ENCODE assay signal across 10 mouse cellular contexts in genomic region chr16:57389566-57390251, GRCm38 (mm10). TPM values are rescaled to one million over a fixed set of nuclear protein-coding genes. Genes with fewer than 3 reads are reported as not detected.
DNase-seq lines count a peak whose midpoint lies in the region; ATAC-seq lines count a peak whose summit lies in the region.
"Had no signal": no experiment of that assay in that cellular context is flagged by ENCODE, and none has a peak within 500 bp of the region (broad histone marks: within the 10 kb centered on the region; RNA-seq: fewer than 3 reads in every experiment).

No protein-coding gene starts in this region.

- peak overlapping the region; percentile 59 for H3K27ac ChIP-seq in heart, embryonic 13.5 days (replicated peaks)
- no peak overlapping the region for H3K27ac ChIP-seq in heart, embryonic 11.5 days (ENCODE audit: low read depth, low read length)
- no peak overlapping the region for H3K27ac ChIP-seq in embryonic facial prominence, embryonic 10.5 days (replicated peaks)
- no peak overlapping the region for H3K27ac ChIP-seq in midbrain, embryonic 14.5 days (replicated peaks; ENCODE audit: low read depth, low read length)
- H3K27ac ChIP-seq: heart, embryonic 15.5 days; stomach, embryonic 15.5 days had no signal

- ATAC-seq in heart, embryonic 13.5 days (ENCODE audit: extremely low read depth, insufficient number of reproducible peaks, low FRiP score, low TSS enrichment): no peak
- no peak for ATAC-seq in heart, embryonic 11.5 days (replicated peaks; ENCODE audit: insufficient number of reproducible peaks, low FRiP score, low TSS enrichment)
- no peak for ATAC-seq in midbrain, embryonic 14.5 days (ENCODE audit: low FRiP score, low TSS enrichment)

- H3K4me2 ChIP-seq in heart, embryonic 13.5 days: no peak overlapping the region
- H3K4me2 ChIP-seq in heart, embryonic 11.5 days: no peak overlapping the region
- H3K4me2 ChIP-seq in midbrain, embryonic 14.5 days (ENCODE audit: low read length): no peak overlapping the region
- H3K4me2 ChIP-seq: heart, embryonic 15.5 days; stomach, embryonic 15.5 days had no signal

- no peak overlapping the region for H3K9ac ChIP-seq in heart, embryonic 13.5 days
- H3K9ac ChIP-seq in heart, embryonic 11.5 days (ENCODE audit: low read depth, low read length): no peak overlapping the region
- no peak overlapping the region for H3K9ac ChIP-seq in midbrain, embryonic 14.5 days (replicated peaks; ENCODE audit: low read length)
- H3K9ac ChIP-seq: heart, embryonic 15.5 days; stomach, embryonic 15.5 days had no signal

- intact Hi-C loops in left cerebral cortex, postnatal 25 days (cut with DNase I): loop anchor here (1.0 to 5.0 kb wide), 4 partner anchors 23 to 208 kb away; no protein-coding TSS in a partner anchor

- peak; percentile 48 for DNase-seq in NIH3T3 (ENCODE audit: low read depth)
- DNase-seq in frontal cortex, postnatal 36 days (ENCODE audit: low spot score in 2 of 2): peak; percentile 71 to 85
- DNase-seq in left cerebral cortex, postnatal 25 days (ENCODE audit: low spot score in 2 of 2): peak; percentile 62 to 95
- DNase-seq in embryonic facial prominence, embryonic 10.5 days (ENCODE audit: low spot score): no peak
- no peak for DNase-seq in midbrain, embryonic 14.5 days
- DNase-seq in ovary, postnatal 10 days (ENCODE audit: low spot score): no peak

- 65% methylated on average over 15 of the region's 15 CpGs for WGBS in heart, embryonic 13.5 days
- WGBS in heart, embryonic 11.5 days (ENCODE audit: insufficient replicate concordance): 72% methylated on average over 15 of the region's 15 CpGs
- WGBS in embryonic facial prominence, embryonic 10.5 days: 93% methylated on average over 15 of the region's 15 CpGs
- WGBS in midbrain, embryonic 14.5 days: 94% methylated on average over 15 of the region's 15 CpGs

- peaks cover 29% of the 10 kb centered on the region for H3K4me1 ChIP-seq in heart, embryonic 13.5 days
- H3K4me1 ChIP-seq in heart, embryonic 11.5 days (ENCODE audit: control insufficient read depth, insufficient read depth, low read length): peaks cover 2% of the 10 kb centered on the region; the same call in 1 of the 2 replicates
- no peaks in the 10 kb centered on the region for H3K4me1 ChIP-seq in embryonic facial prominence, embryonic 10.5 days
- no peaks in the 10 kb centered on the region for H3K4me1 ChIP-seq in midbrain, embryonic 14.5 days (ENCODE audit: control insufficient read depth, insufficient read depth, low read length)
- H3K4me1 ChIP-seq: stomach, embryonic 15.5 days had no signal

- no peak overlapping the region for H3K4me3 ChIP-seq in heart, embryonic 13.5 days
- no peak overlapping the region for H3K4me3 ChIP-seq in heart, embryonic 11.5 days (ENCODE audit: low read depth, low read length)
- no peak overlapping the region for H3K4me3 ChIP-seq in embryonic facial prominence, embryonic 10.5 days
- no peak overlapping the region for H3K4me3 ChIP-seq in midbrain, embryonic 14.5 days (replicated peaks; ENCODE audit: low read depth, low read length)
- H3K4me3 ChIP-seq: heart, embryonic 15.5 days; stomach, embryonic 15.5 days had no signal

- no peaks in the 10 kb centered on the region for H3K9me3 ChIP-seq in heart, embryonic 13.5 days
- no peaks in the 10 kb centered on the region for H3K9me3 ChIP-seq in heart, embryonic 11.5 days (replicated peaks; ENCODE audit: control insufficient read depth, low read length)
- no peaks in the 10 kb centered on the region for H3K9me3 ChIP-seq in embryonic facial prominence, embryonic 10.5 days
- no peaks in the 10 kb centered on the region for H3K9me3 ChIP-seq in midbrain, embryonic 14.5 days (ENCODE audit: control insufficient read depth, low read length)
- H3K9me3 ChIP-seq: heart, embryonic 15.5 days; stomach, embryonic 15.5 days had no signal

- H3K27me3 ChIP-seq in heart, embryonic 13.5 days (replicated peaks): no peaks in the 10 kb centered on the region
- H3K27me3 ChIP-seq in heart, embryonic 11.5 days (ENCODE audit: control insufficient read depth, insufficient read depth, low read length): no peaks in the 10 kb centered on the region
- no peaks in the 10 kb centered on the region for H3K27me3 ChIP-seq in embryonic facial prominence, embryonic 10.5 days (replicated peaks; ENCODE audit: low read depth, poor library complexity, severe bottlenecking)
- no peaks in the 10 kb centered on the region for H3K27me3 ChIP-seq in midbrain, embryonic 14.5 days (ENCODE audit: control insufficient read depth, insufficient read depth, low read length)
- H3K27me3 ChIP-seq: heart, embryonic 15.5 days; stomach, embryonic 15.5 days had no signal

- no peaks in the 10 kb centered on the region for H3K36me3 ChIP-seq in heart, embryonic 13.5 days
- no peaks in the 10 kb centered on the region for H3K36me3 ChIP-seq in heart, embryonic 11.5 days (ENCODE audit: control insufficient read depth, insufficient read depth, low read length)
- no peaks in the 10 kb centered on the region for H3K36me3 ChIP-seq in embryonic facial prominence, embryonic 10.5 days (replicated peaks)
- H3K36me3 ChIP-seq in midbrain, embryonic 14.5 days (ENCODE audit: control insufficient read depth, insufficient read depth, low read length): no peaks in the 10 kb centered on the region
- H3K36me3 ChIP-seq: heart, embryonic 15.5 days; stomach, embryonic 15.5 days had no signal

RNA-seq across cellular contexts. Expression of gene Filip1l, which starts 36.8 kb away (rescaled TPM):
- polyA plus RNA-seq in heart, embryonic 13.5 days (2015; fragmentation: Nextera tagmentation; extraction: Ambion mirVana): 19.3 and 21.0 TPM in 2 replicates
- polyA plus RNA-seq in heart, embryonic 11.5 days (2014; fragmentation: Nextera tagmentation; extraction: Ambion mirVana): 26.0 and 26.8 TPM in 2 replicates
- 1 to 10 TPM; 3.0 to 3.5 TPM for total RNA-seq in left cerebral cortex, postnatal 25 days (2021)
- 11.5 and 12.7 TPM in 2 replicates for polyA plus RNA-seq in embryonic facial prominence, embryonic 10.5 days (2016; fragmentation: Nextera tagmentation; extraction: Ambion mirVana)
- 1.4 and 3.0 TPM in 2 replicates for polyA plus RNA-seq in midbrain, embryonic 14.5 days (2014; fragmentation: Nextera tagmentation; extraction: Ambion mirVana)

Comparison
In these comparisons a context has a peak if more than half of its experiments do, and no peak if none do; other contexts are left out.
1. DNase-seq: peak in NIH3T3 (single experiment), frontal cortex, postnatal 36 days (2 of 2) and left cerebral cortex, postnatal 25 days (2 of 2); none in embryonic facial prominence, embryonic 10.5 days (single experiment), midbrain, embryonic 14.5 days (single experiment) and ovary, postnatal 10 days (single experiment).